Mouse (Mus musculus) bone marrow macrophage, adult 2 months (primary cell): ENCODE results near the gene Atxn2l.

ENCODE experiments used
- CTCF ChIP-seq: IDR thresholded peaks from 2 replicates; pipeline ENCODE4 v1.5.1; 2012; ENCODE audit warnings: low read depth, mild to moderate bottlenecking, low read length, moderate library complexity
- POLR2A ChIP-seq: IDR thresholded peaks from 2 replicates; pipeline ENCODE4 v1.6.1; 2012; ENCODE audit warnings: mild to moderate bottlenecking, low read depth, low read length, borderline replicate concordance

DNA sequence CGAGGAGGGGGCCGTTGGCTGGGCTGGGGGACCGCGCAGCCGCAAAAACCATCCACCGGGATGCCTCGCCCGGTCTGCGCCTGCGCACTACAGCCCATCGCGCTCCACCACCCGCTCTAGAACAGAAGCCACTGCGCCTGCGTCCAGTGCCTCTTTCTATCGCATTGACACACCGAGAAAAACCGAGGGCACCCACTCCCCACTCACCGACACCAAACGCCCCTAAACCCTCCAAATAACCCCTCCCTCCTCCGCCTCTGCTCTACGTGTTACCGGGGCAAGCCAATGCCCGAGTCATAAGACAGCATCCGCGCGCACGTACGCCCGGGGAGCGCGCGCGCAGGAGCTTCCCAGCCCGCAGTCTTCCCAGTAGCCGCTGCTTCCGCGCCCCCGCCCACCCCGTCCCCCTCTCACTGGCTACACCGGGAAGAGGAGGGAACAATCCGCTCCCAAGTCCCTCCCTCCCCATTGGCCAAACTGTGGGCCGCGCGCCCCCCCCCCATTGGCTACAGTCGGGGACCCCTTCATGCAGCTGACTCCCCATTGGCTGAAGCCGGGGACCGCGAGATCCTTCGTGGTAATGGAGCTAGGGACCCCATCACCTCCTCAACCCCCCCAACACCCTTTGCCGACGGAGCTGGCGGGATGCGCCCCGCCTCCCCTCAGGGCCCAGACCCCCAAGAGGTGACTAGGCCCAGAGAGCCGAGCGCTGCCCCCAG lies 1.1 kb downstream of the Atxn2l start:
- no peak for TF ChIP-seq CTCF
- no peak for TF ChIP-seq POLR2A
